Mouse (Mus musculus): ENCODE measurements around the gene Ankrd35. TPM values are rescaled to one million over a fixed set of nuclear protein-coding genes. Genes with fewer than 3 reads are reported as not detected.
"Not testable (repeated sequence)": the region's sequence is repeated elsewhere in the genome, so short reads cannot be mapped to it uniquely, and the experiment has no call there.

Ankrd35 gene
- total RNA-seq, 2 experiments from 2014 or later, result not detected

DNA sequence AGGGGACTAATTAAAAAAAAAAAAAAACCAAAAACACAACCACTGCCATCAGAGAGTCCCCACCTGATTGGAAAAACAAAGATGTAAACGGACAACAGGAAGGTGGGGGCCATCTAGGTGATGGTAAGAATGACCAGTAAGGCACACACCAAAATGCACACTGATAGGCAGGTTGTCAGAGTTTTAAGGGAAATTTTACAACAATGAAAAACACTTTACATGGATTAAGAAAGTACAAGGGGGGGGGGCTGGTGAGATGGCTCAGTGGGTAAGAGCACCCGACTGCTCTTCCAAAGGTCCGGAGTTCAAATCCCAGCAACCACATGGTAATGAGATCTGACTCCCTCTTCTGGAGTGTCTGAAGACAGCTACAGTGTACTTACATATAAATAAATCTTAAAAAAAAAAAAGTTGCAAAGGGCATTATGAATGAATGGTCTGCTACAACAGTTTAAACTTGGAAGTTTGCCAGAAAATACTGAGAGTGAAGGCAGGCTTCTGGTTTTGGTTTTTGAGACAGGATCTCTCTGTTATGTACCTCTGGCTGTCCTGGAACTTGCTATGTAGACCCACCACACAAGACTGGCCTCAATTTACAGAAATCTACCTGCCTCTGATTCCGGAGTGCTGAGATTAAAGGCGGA lies 1.4 kb upstream of the Ankrd35 start:
- no peak for ATAC-seq (replicated peaks; ENCODE audit: low FRiP score, low TSS enrichment, poor library complexity, severe bottlenecking)

DNA sequence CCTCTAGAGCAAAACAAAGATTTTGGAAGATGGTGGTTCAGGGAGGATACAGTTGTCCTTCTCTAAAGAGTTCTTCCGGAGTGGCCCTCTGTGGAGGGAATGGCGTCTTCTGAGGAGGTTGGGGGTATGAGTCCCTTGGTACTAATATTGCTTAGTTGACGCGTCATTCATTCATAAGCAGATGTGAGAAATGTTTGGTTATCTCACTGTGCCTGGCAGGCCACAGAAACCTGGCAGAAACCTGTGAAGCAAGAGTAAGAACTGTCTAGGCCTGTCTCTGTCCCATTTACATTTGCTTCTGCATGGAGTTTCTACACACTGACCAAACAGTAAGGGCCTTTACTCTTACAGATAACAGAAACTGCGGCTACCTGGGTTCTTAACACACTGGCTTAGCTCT lies 1.6 kb downstream of the Ankrd35 start:
- ATAC-seq (replicated peaks; ENCODE audit: low FRiP score, low TSS enrichment, poor library complexity, severe bottlenecking), result no peak

- ATAC-seq (replicated peaks; ENCODE audit: low FRiP score, low TSS enrichment, poor library complexity, severe bottlenecking), result no peak
These were observed 3.6 kb downstream of the Ankrd35 start for GRCm38 (mm10) chr3:96673514-96673913.

- ATAC-seq (replicated peaks; ENCODE audit: low FRiP score, low TSS enrichment, poor library complexity, severe bottlenecking), result no peak
These were observed 4.5 kb downstream of the Ankrd35 start for GRCm38 (mm10) chr3:96674442-96674841.

- ATAC-seq (replicated peaks; ENCODE audit: low FRiP score, low TSS enrichment, poor library complexity, severe bottlenecking), result no peak
These were observed 5.2 kb downstream of the Ankrd35 start for GRCm38 (mm10) chr3:96675171-96675570.

- no peak for ATAC-seq (replicated peaks; ENCODE audit: low FRiP score, low TSS enrichment, poor library complexity, severe bottlenecking)
These were observed 5.8 kb downstream of the Ankrd35 start for GRCm38 (mm10) chr3:96675690-96676089.

GRCm38 (mm10) chr3:96678456-96678855 lies 8.5 kb downstream of the Ankrd35 start:
- no peak for ATAC-seq (replicated peaks; ENCODE audit: low FRiP score, low TSS enrichment, poor library complexity, severe bottlenecking)

GRCm38 (mm10) chr3:96679159-96679674 lies 9.3 kb downstream of the Ankrd35 start:
- peak; percentile 42 for ATAC-seq (replicated peaks; ENCODE audit: low FRiP score, low TSS enrichment, poor library complexity, severe bottlenecking)

GRCm38 (mm10) chr3:96680269-96680956 lies 10.5 kb downstream of the Ankrd35 start:
- no peak; the same call in 1 of the 2 replicates for ATAC-seq (replicated peaks; ENCODE audit: low FRiP score, low TSS enrichment, poor library complexity, severe bottlenecking)

DNA sequence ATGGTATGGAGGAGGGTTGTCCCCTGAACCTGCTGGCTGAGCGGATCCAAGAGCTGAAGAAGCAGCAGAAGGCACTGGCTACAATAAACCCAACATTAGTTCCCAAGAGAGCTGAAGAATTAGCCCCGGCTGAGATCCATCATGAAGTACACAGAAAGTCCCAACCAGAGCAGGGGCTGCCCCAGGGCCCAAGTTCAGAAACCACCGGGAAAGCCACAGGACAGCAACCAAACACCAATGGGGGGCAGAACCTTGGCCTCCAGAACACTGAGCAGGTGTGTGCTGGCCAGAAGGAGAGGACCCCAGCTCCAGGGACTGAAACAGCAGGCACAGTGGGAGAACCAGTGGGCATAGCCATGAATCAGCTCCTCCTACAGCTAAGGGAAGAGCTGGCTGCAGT lies 13.6 kb downstream of the Ankrd35 start:
- no peak for ATAC-seq (replicated peaks; ENCODE audit: low FRiP score, low TSS enrichment, poor library complexity, severe bottlenecking)

DNA sequence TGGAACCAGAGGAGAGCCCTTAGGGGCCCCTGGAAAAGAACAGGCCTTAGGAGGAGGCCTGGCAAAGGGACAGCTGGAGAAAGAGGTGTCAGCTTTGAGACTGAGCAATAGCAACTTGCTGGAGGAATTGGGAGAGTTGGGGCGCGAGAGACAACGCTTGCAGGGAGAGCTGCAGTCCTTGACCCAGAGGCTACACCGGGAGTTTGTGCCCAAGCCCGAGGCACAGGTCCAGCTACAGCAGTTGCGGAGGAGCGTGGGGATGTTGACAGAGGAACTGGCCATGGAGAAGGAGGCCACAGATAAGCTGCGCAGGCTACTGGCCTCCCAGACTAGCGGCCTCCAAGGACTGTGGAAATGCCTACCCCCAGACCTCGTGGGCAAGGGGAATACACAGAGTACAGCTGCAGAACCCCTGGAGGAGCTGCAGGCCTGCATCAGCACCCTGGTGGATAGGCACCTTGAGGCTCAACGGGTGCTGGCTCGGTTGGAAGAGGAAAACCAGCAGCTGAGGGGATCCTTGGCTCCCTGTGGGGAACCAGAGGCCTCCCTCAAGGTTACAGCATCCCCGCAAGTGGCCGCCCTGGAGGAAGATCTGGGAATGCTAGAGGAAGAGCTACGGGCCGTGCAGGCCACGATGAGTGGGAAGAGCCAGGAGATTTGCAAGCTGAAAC lies 14.4 kb downstream of the Ankrd35 start:
- no peak for ATAC-seq (replicated peaks; ENCODE audit: low FRiP score, low TSS enrichment, poor library complexity, severe bottlenecking)

DNA sequence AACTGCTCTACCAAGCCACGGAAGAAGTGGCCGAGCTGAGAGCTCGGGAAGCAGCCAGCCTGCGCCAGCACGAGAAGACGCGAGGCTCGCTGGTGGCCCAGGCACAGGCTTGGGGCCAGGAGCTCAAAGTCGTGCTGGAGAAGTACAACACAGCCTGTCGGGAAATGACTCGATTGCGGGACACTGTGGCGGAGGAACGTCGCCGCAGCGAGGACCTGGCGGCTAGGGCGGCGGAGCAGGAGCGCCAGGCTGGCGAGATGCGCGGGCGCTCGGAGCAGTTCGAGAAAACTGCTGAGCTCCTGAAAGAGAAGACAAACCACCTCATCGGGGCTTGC lies 14.9 kb downstream of the Ankrd35 start:
- 0 out of 2 replicates have a peak, but pooled peaks have one; percentile 34 for ATAC-seq (replicated peaks; ENCODE audit: low FRiP score, low TSS enrichment, poor library complexity, severe bottlenecking)

- not testable (repeated sequence) for ATAC-seq (replicated peaks; ENCODE audit: low FRiP score, low TSS enrichment, poor library complexity, severe bottlenecking)
These were observed 16.1 kb downstream of the Ankrd35 start for GRCm38 (mm10) chr3:96686057-96686456.

DNA sequence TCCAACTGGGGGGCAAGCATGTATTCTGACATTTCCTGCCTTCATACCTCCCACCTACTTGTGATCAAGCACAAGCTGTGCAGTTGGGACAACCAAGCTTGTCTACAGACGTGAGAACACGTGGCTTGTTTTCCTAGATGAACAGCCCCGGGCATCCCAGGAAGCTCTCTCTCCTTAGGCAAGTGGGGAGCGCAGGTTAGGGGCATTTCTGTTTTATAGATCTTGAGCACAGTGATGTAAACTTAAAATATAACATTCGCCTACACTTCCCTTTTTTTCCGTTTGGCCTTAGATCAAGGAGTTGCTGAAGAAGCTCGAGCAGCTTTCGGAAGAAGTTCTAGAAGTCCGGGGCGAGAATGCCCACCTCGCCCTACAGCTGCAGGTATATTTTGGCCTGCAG lies 18.9 kb downstream of the Ankrd35 start:
- no peak for ATAC-seq (replicated peaks; ENCODE audit: low FRiP score, low TSS enrichment, poor library complexity, severe bottlenecking)

GRCm38 (mm10) chr3:96690298-96690697 lies 20.4 kb downstream of the Ankrd35 start:
- ATAC-seq (replicated peaks; ENCODE audit: low FRiP score, low TSS enrichment, poor library complexity, severe bottlenecking), result peak; percentile 72

DNA sequence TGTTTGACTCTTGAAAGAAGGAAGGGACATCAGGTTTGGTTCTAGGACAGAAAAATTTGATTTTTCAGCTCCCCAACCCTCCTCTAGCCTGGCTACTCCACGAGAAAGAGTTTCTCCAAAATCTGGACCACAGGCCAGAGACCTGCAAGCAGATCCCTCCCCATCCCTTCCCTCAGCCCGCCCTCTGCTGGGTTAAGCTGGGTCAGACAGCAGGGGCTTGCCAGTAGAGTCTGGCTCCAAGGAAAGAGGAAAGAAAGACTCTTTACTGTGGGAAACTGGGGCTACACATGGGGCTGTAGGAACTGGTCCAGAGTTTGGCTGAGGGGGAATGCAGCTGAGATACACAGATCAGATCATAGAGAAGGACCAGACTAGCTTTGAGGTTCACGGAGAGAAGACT lies 22.6 kb downstream of the Ankrd35 start:
- no peak for ATAC-seq (replicated peaks; ENCODE audit: low FRiP score, low TSS enrichment, poor library complexity, severe bottlenecking)

DNA sequence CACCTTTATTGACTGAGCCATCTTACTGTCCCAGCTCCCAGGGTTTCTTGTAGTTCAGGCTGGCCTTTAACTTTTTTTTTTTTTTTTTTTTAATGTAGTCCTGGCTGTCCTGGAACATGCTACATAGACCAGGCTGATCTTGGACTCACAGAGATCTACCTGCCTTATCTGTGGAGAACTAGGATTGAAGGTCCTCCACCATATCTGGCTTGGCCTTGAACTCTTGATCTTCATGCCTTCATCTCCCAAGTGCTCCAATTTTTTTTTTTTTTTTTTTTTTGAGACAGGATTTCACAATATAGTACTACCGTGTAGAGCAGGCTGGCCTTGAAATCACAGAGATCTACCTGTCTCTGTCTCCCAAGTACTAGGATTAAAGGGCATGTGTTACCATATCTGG lies 23.6 kb downstream of the Ankrd35 start:
- no peak for ATAC-seq (replicated peaks; ENCODE audit: low FRiP score, low TSS enrichment, poor library complexity, severe bottlenecking)

DNA sequence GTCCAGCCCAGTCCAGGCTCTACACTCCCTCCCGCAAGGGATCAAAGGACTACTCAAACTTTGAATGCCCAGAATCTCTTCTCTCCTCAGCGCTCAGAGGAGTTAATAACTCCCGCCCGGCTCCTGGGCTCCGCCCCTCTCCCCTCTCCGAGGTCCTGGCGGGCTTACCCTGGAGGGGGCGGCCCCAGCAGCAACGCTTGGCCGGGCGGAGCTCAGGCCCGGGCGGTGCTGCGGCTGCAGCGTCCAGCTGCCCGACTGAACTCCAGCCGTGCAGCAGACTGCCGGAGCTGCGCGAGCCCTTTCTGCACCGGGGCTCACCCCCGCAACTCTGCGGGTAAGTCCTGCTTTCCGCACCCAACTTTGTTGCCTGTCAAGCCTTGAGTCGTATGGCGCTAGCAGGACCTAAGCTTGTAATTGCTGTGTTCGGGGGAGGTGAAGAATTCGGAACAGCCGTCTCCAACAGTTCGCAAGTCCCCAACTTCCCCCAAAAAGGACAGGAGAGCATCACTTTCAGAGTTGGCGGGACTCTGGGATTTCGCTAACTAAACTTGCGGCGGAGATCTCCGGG lies 26.4 kb downstream of the Ankrd35 start, which contains the start of gene Pias3:
Gene Pias3 (plus strand): TSS at position 187 of the 568 bp plus-strand sequence.
- ATAC-seq (replicated peaks; ENCODE audit: low FRiP score, low TSS enrichment, poor library complexity, severe bottlenecking), result peak; percentile 84

DNA sequence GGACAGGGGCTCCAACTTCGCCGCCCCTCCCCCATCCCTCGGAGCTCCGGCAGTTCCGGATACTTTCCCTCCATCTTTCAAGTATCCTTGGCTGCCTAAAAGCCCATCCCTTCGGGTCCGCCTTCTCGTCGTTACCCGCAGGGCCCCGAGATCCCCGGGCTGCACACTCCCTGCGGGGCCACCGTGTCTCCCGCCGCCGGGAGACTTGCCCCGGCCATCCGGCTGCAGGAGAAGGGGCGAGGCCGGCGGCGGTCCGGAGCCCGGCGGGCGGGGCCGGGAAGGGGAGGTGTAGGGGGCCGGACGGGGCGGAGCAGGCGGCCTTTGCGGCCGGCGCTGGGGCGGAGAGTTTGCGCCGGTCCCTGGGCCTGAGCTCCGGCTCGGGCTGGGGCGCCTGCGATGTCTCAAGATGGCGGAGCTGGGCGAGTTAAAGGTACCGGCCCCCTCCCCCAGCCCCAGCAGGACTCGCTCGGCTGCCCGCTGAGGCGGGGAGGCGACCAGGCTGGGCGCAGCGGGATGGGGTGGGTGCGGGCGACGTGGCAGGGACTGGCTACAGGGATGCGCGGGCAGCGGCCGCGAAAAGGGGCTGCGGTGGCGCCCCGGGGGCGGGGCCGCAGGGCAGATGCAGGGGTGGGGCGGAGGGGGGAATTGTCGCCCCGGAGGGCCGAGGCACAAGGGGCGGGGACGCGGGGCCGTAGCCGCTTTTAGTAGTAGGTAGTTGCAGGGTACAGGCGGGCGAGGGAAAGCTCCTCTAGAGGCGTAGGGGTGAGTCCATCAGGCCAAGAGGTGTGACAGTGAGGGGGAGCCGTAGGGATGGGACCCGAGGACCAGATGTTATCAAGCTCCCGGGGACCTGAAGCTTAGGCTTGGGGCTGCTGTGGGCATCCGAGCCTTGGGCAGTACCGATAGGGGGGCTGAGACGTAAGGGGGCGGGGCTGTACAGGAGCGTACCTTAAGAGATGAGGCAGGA lies 27.1 kb downstream of the Ankrd35 start:
- ATAC-seq (replicated peaks; ENCODE audit: low FRiP score, low TSS enrichment, poor library complexity, severe bottlenecking), result peak; percentile 75

Data from megakaryocyte-erythroid progenitor cell, adult 5-6 weeks (primary cell).